Mouse (Mus musculus): Measurements from ENCODE around the gene Tas2r126.
"Not testable (repeated sequence)": the region's sequence is repeated elsewhere in the genome, so short reads cannot be mapped to it uniquely, and the experiment has no call there.

The Tas2r126 gene

DNA sequence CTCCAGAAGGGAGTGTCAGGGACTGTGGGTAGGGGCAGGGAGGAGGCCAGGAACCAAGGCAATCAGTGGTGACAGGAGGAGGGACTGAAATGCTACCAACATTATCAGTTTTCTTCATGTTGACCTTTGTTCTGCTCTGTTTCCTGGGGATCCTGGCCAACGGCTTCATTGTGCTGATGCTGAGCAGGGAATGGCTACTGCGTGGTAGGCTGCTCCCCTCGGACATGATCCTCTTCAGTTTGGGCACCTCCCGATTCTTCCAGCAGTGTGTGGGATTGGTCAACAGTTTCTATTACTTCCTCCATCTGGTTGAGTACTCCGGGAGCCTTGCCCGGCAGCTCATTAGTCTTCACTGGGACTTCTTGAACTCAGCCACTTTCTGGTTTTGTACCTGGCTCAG is at the start of gene Tas2r126:
Tas2r126 (plus strand) TSS at position 90 of the 400 bp plus-strand sequence.
- DNase-seq (ENCODE audit: low spot score): no peak

DNA sequence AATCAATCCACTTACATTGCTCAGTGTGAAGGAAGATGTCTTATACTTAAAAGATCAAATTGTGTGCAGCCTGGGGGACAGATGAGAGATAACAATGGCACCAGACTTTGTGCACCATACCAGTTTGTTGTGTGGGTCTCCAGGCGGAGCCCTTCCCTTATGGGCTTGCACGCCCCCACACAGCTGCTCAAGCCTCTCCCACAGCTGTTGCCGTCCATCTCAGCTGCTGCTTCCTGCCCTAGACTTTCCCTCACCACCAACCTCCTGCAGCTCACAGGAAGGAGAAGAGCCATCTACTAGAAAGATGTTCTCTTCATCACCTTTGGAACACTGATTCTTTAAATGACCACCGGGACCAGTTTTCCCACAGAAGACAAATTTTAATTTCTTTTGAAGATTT is 48.7 kb upstream of the Tas2r126 start:
- no peak for DNase-seq (ENCODE audit: low spot score)

DNA sequence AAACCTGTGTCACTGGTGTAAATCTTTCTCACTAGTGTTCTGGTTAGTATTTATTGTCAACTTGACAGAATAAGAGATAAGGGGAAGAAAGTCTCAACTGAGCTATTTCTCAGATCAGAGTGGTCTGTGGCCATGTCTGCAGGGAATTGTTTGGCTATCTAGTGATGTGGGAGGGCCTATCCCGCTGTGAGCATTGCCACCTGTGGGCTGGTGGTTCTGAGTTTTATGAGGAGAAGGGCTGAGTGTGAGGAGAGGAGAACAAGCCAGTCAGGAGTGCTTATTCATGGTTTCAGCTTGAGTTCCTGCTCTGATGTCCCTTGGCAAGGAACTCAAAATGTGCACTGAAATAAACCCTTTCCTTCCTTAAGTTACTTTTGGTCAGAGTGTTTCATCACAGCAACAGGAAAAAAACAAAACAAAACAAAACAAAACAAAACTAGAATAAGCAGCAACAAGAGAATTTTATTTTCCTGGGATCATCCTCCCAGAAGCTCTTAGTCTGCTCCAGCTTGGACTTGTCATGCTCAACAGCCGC is 42.5 kb upstream of the Tas2r126 start:
- DNase-seq (ENCODE audit: low spot score): peak; percentile 88

GRCm38 (mm10) chr6:42395960-42396809 is 38.1 kb upstream of the Tas2r126 start:
- DNase-seq (ENCODE audit: low spot score): peak; percentile 100

DNA sequence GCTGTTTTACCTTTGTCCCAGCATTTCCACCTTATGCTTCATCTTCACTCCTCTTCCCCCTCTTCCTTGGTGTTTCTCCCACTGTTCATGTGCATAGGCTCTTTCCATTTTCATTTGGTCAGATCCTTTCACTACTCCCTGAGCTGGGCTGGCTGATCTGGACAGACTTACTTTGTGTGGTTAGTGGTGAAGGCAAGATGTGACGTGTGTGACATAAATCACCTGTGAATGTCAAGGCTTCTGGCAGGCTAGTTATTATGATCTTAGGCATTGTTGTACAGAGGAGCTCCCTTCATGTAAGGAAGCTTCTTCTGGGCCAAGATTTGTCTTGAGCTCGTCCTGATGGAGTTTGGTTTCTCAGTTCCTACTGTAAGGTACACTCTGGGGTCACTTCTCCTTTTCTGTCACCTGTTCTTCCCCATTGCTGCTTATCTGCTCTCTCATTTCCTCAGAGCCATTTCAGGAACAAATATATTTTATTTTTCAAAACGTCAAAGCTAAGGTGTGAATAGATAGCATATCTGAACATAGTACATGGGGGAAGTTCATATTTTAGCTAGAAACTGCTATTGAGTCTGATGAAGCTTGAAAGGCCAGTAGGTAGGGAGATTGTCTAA is 37.2 kb upstream of the Tas2r126 start:
- DNase-seq (ENCODE audit: low spot score): no peak

DNA sequence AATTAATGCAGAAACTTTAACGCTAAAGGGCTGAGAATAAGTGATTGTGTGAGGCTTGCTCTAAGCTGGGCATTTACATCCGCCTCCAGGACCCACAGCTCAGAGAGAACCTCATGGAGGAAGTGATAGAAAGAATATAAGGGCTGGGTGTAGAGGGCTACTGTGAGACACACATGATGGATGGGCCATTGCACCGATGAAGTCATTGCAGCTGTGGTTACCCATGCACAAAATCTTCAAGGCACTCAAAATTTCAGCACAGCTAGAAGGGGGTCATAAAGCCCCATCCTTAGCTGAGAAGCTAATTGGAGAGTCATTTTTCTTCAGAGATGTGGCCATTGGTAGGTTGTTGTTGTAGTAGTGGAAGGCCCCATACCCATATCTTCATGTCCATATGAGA is 36.0 kb upstream of the Tas2r126 start:
- DNase-seq (ENCODE audit: low spot score): no peak

- DNase-seq (ENCODE audit: low spot score): no peak
These were observed 35.3 kb upstream of the Tas2r126 start for GRCm38 (mm10) chr6:42398998-42399397.

DNA sequence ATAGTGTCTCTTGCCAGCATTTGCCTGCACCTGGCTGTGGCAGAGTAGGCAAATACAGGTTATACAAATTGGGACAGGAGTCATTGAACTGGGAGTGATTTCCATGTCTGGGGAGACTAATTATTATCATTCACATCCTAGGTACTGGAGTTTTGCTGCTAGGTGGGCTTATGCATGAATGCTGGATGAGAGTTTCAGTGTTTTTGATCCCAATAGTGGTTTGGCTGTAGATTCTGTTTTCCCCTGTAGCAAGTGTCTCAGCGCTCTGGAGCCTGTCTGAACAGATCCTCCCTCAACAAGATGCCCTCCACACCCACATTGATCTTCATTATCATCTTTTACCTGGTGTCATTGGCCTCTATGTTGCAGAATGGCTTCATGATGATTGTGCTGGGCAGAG is 34.4 kb upstream of the Tas2r126 start, which contains the start of gene Tas2r143:
Tas2r143 (plus strand) TSS at position 301 of the 400 bp plus-strand sequence.
- DNase-seq (ENCODE audit: low spot score): no peak

DNA sequence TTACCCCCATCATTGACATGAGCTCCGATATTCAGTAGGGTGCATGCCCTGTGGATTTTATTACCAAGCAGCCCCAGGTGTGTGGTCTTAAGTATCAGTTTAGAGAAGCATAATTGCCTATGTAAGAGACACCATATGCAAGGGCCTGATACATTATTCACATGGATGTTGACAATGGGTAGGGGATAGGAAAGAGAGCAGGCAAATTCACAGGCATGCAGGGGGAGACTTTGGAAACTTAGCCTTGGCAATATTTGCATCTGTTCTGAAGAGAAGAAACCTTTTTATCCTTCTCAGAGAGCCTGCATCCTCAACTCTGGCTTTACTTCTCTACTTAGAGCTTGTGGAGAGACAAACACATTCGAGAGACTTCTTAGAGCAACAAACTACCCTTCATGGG is 29.2 kb upstream of the Tas2r126 start, which contains the start of gene Tas2r135:
Tas2r135 (plus strand) TSS at position 301 of the 400 bp plus-strand sequence.
- no peak for DNase-seq (ENCODE audit: low spot score)

- DNase-seq (ENCODE audit: low spot score): peak; percentile 36
These were observed 14.9 kb upstream of the Tas2r126 start for GRCm38 (mm10) chr6:42419443-42419842.

DNA sequence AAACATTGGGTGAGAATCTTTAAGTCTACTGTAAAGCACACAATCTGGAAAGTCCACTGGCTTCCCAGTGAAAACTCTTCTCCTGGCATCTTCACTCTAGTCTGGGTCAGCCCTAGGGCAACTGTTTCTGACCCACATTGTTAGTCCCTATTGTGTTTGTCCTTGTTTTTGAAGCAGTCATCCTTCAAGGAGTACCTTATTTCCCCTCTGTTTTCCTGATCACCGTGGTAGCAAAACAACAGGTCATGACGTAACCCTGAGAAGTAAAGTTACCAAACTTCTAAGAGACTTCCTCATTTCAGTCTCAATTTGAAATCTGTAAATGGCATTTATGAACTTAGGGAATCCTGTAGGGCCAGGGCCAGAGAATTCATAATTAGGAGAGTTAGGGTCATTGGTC is 12.9 kb upstream of the Tas2r126 start:
- DNase-seq (ENCODE audit: low spot score): peak; percentile 29

- no peak for DNase-seq (ENCODE audit: low spot score)
These were observed 9.9 kb upstream of the Tas2r126 start for GRCm38 (mm10) chr6:42424472-42424871.

GRCm38 (mm10) chr6:42426337-42426736 is 8.0 kb upstream of the Tas2r126 start:
- DNase-seq (ENCODE audit: low spot score): no peak

DNA sequence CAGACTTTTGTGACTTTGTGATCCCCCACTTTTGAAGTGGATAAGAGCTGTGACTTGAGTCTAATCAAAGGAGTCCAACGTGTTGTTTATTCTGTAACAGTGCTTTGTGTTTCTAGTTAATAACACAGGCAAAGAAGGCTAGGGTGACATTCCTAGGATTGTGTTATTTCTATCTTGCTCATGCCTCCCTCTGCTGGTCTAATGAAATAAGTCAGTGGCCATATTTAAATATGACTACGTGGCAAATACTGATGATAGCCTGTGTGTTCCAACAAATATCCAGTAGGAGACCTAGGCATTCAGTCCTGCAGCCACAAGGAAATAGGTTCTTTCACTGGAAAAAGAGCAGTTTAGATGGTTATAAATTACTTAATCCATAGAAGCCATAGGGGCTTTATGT is 781 bp upstream of the Tas2r126 start:
- DNase-seq (ENCODE audit: low spot score): peak; percentile 77

DNA sequence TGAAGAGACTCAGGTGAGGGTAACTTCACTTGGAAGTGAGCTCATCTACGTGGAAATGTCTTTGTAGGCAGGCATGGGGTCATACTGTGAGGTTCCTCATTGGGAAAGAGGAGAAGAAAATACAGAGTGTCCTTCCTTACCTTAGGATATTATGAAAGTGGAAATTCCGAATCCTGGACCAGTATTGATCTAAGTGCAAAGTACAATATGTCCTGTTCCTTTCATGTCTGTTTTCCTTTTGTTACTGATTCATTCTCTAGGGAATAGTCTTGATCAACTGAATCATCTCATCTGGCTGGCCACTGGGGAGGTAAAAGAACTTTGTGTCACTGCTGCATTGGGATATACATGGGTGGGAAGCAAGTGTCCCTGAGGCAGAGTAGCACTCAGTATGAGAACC is 1.2 kb downstream of the Tas2r126 start:
- DNase-seq (ENCODE audit: low spot score): no peak

DNA sequence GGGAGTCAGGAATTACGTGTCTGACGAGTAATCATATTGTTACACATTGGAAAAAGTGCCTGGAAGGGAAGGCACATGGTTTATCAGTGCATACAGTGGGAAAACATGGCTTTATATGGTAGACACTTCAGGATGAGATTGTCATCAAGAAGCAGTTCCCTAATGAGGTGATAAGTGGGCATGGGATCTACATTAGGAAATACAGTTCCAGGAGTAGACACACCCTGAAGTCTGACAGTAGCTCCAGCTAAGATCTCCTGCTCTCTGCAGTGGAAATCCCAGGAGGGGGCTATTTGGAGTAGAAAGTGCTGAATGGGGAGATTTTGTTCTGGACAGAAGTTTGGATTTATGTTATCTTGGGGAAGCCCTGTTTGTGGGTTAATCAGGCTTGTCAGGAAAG is 7.1 kb downstream of the Tas2r126 start:
- DNase-seq (ENCODE audit: low spot score): no peak

- DNase-seq (ENCODE audit: low spot score): no peak
These were observed 10.2 kb downstream of the Tas2r126 start for GRCm38 (mm10) chr6:42444491-42444890.

- DNase-seq (ENCODE audit: low spot score): no peak
These were observed 13.0 kb downstream of the Tas2r126 start for GRCm38 (mm10) chr6:42447381-42447780.

DNA sequence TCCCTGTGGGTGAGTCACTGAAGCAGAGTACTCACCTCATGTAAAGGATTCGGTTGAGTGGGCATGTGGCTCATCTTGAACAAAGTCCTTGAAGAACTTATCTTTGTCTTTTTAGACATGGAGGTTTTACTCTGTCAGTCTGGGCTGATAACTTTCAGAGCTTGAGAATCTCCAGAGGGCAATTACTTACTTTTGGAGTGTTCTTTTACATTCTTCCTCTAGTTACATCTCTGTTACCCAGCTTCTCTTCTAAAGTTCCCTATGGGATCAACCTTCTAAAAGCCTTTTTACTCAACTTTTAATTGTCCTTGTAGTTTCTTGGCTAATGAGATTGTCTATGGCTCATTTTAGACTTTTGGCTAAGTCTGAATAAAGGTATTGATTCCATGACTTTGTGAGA is 30.8 kb downstream of the Tas2r126 start, which contains the start of gene Olfr458:
Olfr458 (minus strand) TSS at position 101 of the 400 bp plus-strand sequence.
- DNase-seq (ENCODE audit: low spot score): no peak

GRCm38 (mm10) chr6:42470542-42470941 is 36.2 kb downstream of the Tas2r126 start:
- DNase-seq (ENCODE audit: low spot score): no peak

GRCm38 (mm10) chr6:42471298-42471697 is 37.0 kb downstream of the Tas2r126 start:
- not testable (repeated sequence) for DNase-seq (ENCODE audit: low spot score)

DNA sequence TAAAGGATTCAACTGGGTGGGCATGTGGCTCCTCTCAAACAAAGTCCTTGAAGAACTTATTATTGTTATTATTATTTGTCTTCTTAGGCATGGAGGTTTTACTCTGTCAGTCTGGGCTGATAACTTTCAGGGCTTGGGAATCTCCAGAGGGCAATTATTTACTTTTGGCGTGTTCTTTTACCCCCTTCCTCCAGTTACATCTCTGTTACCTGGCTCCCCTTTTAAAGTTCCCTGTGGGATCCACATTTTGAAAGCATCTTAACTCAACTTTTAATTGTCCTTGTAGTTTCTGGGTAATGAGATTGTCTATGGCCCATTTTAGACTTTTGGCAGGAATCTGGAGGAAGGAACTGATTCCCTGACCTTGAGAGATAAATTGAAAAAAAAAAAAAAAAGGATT is 41.9 kb downstream of the Tas2r126 start, which contains the start of gene Olfr457:
Olfr457 (minus strand) TSS at position 101 of the 400 bp plus-strand sequence.
- no peak for DNase-seq (ENCODE audit: low spot score)

DNA sequence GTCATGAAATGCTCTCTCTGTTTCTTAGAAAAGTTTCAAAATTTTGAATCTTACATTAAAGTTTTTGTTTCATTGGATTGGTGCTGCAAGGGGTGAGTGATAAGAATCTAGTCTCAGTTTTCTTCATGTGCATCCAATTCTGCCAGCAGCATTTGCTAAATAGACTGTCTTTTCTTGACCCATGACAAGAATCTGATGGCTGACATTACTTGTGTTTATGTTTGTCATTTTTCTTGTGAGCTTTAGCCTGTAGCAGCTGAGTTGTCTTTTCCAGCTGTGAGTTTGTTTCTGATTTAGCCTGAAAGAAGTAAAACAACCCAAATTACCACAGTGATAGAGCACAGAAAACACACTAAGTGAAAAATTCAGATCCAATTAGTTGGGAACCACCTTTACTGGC is 50.3 kb downstream of the Tas2r126 start:
- DNase-seq (ENCODE audit: low spot score): peak; percentile 12

All from adipocyte (in vitro differentiated cells).